Mouse (Mus musculus) embryonic facial prominence, embryonic 14.5 days (tissue): ENCODE measurements around the gene Krt88. TPM values are rescaled to one million over a fixed set of nuclear protein-coding genes. Genes with fewer than 3 reads are reported as not detected.

Source experiments
- ATAC-seq: fragments of 200-750 bp; cut with Nextera tagmentation; 2 replicates; pipeline ENCODE4 v1.8.0; 2017; ENCODE audit warnings: low read depth, moderate number of reproducible peaks, moderate TSS enrichment
- DNase-seq: peaks from one replicate; pipeline ENCODE4 v3.0.0-alpha.2; 2015; ENCODE audit warnings: low spot score
- H3K27ac ChIP-seq: fragments of 300-500 bp; sonication (generic); replicated peaks from 2 replicates; pipeline ENCODE4 v1.5.1; 2014; ENCODE audit warnings: low read depth, mild to moderate bottlenecking, low read length, moderate library complexity
- H3K27me3 ChIP-seq: fragments of 300-500 bp; sonication (generic); replicated peaks from 2 replicates; pipeline ENCODE4 v1.6.1; 2014; ENCODE audit warnings: low read length; ENCODE audit not compliant: control insufficient read depth, insufficient read depth
- H3K36me3 ChIP-seq: fragments of 300-500 bp; sonication (generic); 2 replicates; pipeline ENCODE4 v1.6.1; 2014; ENCODE audit warnings: low read length, mixed read lengths; ENCODE audit not compliant: control insufficient read depth, insufficient read depth
- H3K4me1 ChIP-seq: fragments of 300-500 bp; sonication (generic); 2 replicates; pipeline ENCODE4 v1.6.1; 2014; ENCODE audit warnings: antibody characterized with exemption, low read length; ENCODE audit not compliant: control insufficient read depth, insufficient read depth
- H3K4me2 ChIP-seq: fragments of 300-500 bp; sonication (generic); 2 replicates; pipeline ENCODE4 v1.6.1; 2014; ENCODE audit warnings: low read depth, mild to moderate bottlenecking, low read length, moderate library complexity, mixed read lengths
- H3K4me3 ChIP-seq: fragments of 300-500 bp; sonication (generic); 2 replicates; pipeline ENCODE4 v1.5.1; 2014; ENCODE audit warnings: low read depth, mild to moderate bottlenecking, low read length
- H3K9ac ChIP-seq: fragments of 300-500 bp; sonication (generic); 2 replicates; pipeline ENCODE4 v1.6.1; 2014; ENCODE audit warnings: low read depth, mild to moderate bottlenecking, low read length, moderate library complexity, mixed read lengths
- H3K9me3 ChIP-seq: fragments of 300-500 bp; sonication (generic); 2 replicates; pipeline ENCODE4 v1.6.1; 2016; ENCODE audit warnings: low read length; ENCODE audit not compliant: control insufficient read depth
- WGBS: fragments of 180-500 bp; shearing (Covaris S2); extraction: QIAGEN DNeasy Blood & Tissue Kit; methylation state at CpG from one replicate; pipeline ENCODE4 v1.1.7; 2014; 5-methylcytosine and 5-hydroxymethylcytosine counted together
- polyA plus RNA-seq: library from polyadenylated mRNA; unstranded; fragments of >200 nt; fragmentation: Nextera tagmentation; extraction: Ambion mirVana; gene quantifications from 2 replicates; pipeline ENCODE4 v1.2.1, GENCODE M21; 2014

Krt88 gene
- polyA plus RNA-seq, 1 experiment from 2014 or later: not detected

- ATAC-seq: no peak
- no peaks in the 10 kb centered on the region for H3K9me3 ChIP-seq
- no peak for DNase-seq
- no peak overlapping the region for H3K27ac ChIP-seq
- H3K36me3 ChIP-seq: no peaks in the 10 kb centered on the region
- H3K4me1 ChIP-seq: peaks cover 8% of the 10 kb centered on the region
- no peak overlapping the region for H3K4me3 ChIP-seq
- no peak overlapping the region for H3K4me2 ChIP-seq
- H3K27me3 ChIP-seq: peaks cover 7% of the 10 kb centered on the region; the same call in 1 of the 2 replicates
- H3K9ac ChIP-seq: no peak overlapping the region
- 39% methylated on average over 4 of the region's 4 CpGs for WGBS
These were observed 34.5 kb downstream of the Krt88 start for GRCm38 (mm10) chr15:101482056-101482455.

GRCm38 (mm10) chr15:101483646-101484045 lies 36.1 kb downstream of the Krt88 start:
- Histone ChIP-seq H3K9me3 (no peaks in the 10 kb centered on the region), H3K36me3 (no peaks in the 10 kb centered on the region), H3K4me2 (no peak overlapping the region), H3K9ac (no peak overlapping the region), H3K4me1 (peaks cover 8% of the 10 kb centered on the region), H3K27me3 (peaks cover 6% of the 10 kb centered on the region; the same call in 1 of the 2 replicates), H3K4me3 (no peak overlapping the region), H3K27ac (no peak overlapping the region)
- DNase-seq: no peak
- ATAC-seq: no peak
- 33% methylated on average over 1 of the region's 1 CpGs for WGBS

DNA sequence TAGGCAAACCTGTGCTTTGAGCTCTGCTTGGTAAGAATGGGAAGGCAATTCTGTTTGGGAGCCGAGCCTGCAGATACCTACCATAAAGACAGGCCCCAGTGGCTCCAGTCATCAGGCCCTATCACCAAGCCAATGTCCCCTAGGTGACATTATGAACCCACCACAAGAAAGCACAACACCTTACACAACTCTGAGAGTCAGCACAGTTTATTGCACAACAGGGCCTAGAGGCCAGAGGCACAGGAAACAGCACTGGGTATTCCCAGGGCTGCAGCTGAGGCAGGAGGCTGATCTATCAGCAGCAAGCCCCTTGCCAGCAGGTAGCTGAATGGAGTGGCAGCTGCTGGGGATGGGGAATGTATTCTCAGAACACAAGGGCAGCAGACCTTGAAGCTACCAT lies 37.4 kb downstream of the Krt88 start:
- H3K27ac ChIP-seq: no peak overlapping the region

DNA sequence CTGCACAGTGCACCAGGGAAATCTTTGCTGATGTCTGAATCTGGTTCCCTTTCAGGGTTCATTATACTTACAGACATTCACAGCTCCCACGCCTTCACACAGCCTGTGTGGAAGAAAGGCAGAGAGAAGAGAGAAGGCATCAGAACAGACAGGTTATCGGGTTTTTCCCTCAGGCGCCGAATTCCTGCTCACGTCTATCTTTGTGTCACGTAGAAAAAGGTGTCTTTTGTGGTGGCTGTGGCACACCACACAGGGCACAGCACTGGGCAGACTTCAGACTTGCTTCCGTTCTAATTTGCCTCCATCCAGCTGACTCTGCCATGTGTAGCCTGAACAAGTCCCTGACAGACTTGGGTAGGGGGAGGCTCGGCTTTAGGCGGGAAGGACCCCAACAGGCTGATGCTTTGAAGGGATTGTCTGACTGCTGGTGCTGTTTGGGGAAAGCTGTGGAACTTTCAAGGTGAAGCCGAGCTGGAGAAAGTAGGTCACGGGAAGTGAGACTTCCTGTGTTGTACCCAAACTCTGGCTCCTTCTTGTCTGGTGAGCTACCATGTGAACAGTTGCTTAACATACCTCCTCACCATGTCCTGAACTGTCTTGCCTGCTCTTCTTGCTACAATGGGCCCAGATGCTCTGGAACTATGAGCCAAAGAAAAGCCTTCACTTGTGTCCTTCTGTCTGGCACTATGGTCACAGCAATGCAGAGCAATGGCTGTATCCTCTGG lies 38.5 kb downstream of the Krt88 start:
- H3K27ac ChIP-seq: no peak overlapping the region
- H3K4me2 ChIP-seq: no peak overlapping the region
- no peak overlapping the region for H3K4me3 ChIP-seq
- H3K4me1 ChIP-seq: no peaks in the 10 kb centered on the region
- no peak for DNase-seq
- no peaks in the 10 kb centered on the region for H3K9me3 ChIP-seq
- no peaks in the 10 kb centered on the region for H3K27me3 ChIP-seq
- no peaks in the 10 kb centered on the region for H3K36me3 ChIP-seq
- ATAC-seq: no peak
- H3K9ac ChIP-seq: no peak overlapping the region
- WGBS: 66% methylated on average over 11 of the region's 11 CpGs

More for the DNA sequence above, 37.4 kb downstream of the Krt88 start:
- H3K9ac ChIP-seq: no peak overlapping the region
- no peak for ATAC-seq
- H3K4me2 ChIP-seq: no peak overlapping the region
- H3K9me3 ChIP-seq: no peaks in the 10 kb centered on the region
- 89% methylated on average over 1 of the region's 1 CpGs for WGBS
- DNase-seq: no peak
- H3K4me1 ChIP-seq: no peaks in the 10 kb centered on the region
- H3K4me3 ChIP-seq: no peak overlapping the region
- no peaks in the 10 kb centered on the region for H3K27me3 ChIP-seq
- no peaks in the 10 kb centered on the region for H3K36me3 ChIP-seq

GRCm38 (mm10) chr15:101491431-101491830 lies 43.9 kb downstream of the Krt88 start, which contains the start of gene Krt83:
Gene Krt83, minus strand, starts transcription at chr15:101491512.
- no peak within 1 kb of the TSS for H3K4me3 ChIP-seq
- ATAC-seq: no peak
- no peak for DNase-seq
- no peak within 1 kb of the TSS for H3K27ac ChIP-seq
- H3K9ac ChIP-seq: no peak within 1 kb of the TSS
- no peaks in the 10 kb centered on the region for H3K27me3 ChIP-seq
- H3K4me2 ChIP-seq: no peak within 1 kb of the TSS
- H3K9me3 ChIP-seq: no peaks in the 10 kb centered on the region
- WGBS: 90% methylated on average over 6 of the region's 6 CpGs
- no peaks in the 10 kb centered on the region for H3K4me1 ChIP-seq
- no peaks in the 10 kb centered on the region for H3K36me3 ChIP-seq

GRCm38 (mm10) chr15:101492718-101493117 lies 45.2 kb downstream of the Krt88 start:
- DNase-seq: no peak
- no peak overlapping the region for H3K4me2 ChIP-seq
- WGBS: 56% methylated on average over 8 of the region's 8 CpGs

DNA sequence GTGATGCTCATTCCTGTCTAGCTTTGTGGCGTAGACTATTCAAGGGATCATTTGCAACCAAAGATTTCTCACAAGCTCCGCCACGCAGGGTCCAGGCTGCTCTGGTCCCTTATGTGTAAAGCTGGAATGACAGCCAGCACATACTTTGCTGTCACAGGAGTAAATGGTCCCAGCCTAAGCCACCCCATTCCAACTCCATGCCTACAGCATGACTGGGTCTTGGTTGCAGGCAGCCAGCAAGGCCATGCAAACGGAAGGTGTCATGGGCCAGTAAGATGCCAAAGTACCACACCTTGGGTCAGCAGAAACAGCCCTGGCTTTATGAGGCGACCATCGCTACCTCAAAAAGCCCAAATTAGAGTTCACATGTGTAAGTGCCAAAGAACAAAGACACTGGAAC lies 46.2 kb downstream of the Krt88 start:
- WGBS: 85% methylated on average over 6 of the region's 6 CpGs
- no peak overlapping the region for H3K9ac ChIP-seq
- no peak for DNase-seq
- ATAC-seq: no peak
- no peak overlapping the region for H3K4me3 ChIP-seq
- no peaks in the 10 kb centered on the region for H3K36me3 ChIP-seq
- H3K4me1 ChIP-seq: no peaks in the 10 kb centered on the region
- no peaks in the 10 kb centered on the region for H3K9me3 ChIP-seq
- H3K4me2 ChIP-seq: no peak overlapping the region
- H3K27me3 ChIP-seq: no peaks in the 10 kb centered on the region
- H3K27ac ChIP-seq: no peak overlapping the region

More at GRCm38 (mm10) chr15:101492718-101493117, 45.2 kb downstream of the Krt88 start:
- H3K9ac ChIP-seq: no peak overlapping the region
- H3K9me3 ChIP-seq: no peaks in the 10 kb centered on the region
- H3K4me1 ChIP-seq: no peaks in the 10 kb centered on the region
- H3K27ac ChIP-seq: no peak overlapping the region
- H3K4me3 ChIP-seq: no peak overlapping the region
- ATAC-seq: no peak
- H3K36me3 ChIP-seq: no peaks in the 10 kb centered on the region
- H3K27me3 ChIP-seq: no peaks in the 10 kb centered on the region

DNA sequence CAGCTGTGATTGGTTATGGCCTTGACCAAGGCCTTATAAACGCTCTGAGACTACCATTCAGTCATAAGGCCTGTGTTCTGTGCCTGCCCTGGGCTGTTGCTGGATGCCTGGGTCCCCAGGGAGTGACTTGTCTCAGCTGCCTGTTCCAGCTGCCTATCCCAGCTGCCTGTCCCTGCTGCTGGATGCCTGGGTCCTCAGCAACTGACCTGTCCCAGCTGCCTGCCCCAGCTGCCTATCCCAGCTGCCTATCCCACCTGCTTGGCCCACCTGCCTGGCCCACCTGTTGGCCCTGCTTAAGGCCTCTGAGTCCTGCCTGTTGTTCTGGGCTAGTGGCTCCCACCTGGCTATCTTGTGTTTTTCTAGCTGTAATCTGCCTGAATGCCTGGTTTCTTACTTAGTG lies 46.7 kb downstream of the Krt88 start:
- H3K27me3 ChIP-seq: no peaks in the 10 kb centered on the region

DNA sequence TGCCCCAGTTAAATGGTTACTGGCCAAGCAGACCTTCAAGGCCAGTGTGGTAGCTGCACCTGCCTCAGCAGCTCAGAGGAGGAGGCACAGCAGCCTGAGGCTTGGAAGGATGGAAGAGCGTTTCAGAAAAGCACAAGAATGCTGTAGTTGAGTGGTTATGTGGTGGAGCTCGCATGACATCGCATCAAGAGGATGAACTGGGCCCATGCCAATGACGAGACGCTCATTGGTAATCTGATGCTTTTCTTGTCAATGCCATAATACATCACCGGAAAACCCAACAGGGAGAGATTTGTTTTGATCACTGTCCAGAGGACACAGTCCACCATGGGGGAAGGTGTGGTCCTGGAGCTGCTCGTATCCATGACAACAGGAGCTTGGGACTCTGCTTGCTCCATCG lies 47.7 kb downstream of the Krt88 start:
- no peak overlapping the region for H3K27ac ChIP-seq
- 64% methylated on average over 8 of the region's 8 CpGs for WGBS
- no peak for ATAC-seq

More for the DNA sequence above, 46.7 kb downstream of the Krt88 start:
- Histone ChIP-seq H3K9ac (no peak overlapping the region), H3K4me2 (no peak overlapping the region), H3K27ac (no peak overlapping the region), H3K9me3 (no peaks in the 10 kb centered on the region), H3K4me1 (no peaks in the 10 kb centered on the region), H3K36me3 (no peaks in the 10 kb centered on the region), H3K4me3 (no peak overlapping the region)
- ATAC-seq (no peak), DNase-seq (no peak)
- WGBS: 57% methylated on average over 1 of the region's 1 CpGs

More for the DNA sequence above, 47.7 kb downstream of the Krt88 start:
- Histone ChIP-seq H3K27me3 (no peaks in the 10 kb centered on the region), H3K9me3 (no peaks in the 10 kb centered on the region), H3K4me3 (no peak overlapping the region), H3K9ac (no peak overlapping the region), H3K4me1 (no peaks in the 10 kb centered on the region), H3K36me3 (no peaks in the 10 kb centered on the region), H3K4me2 (no peak overlapping the region)
- DNase-seq: no peak
